Mouse (Mus musculus) retina, postnatal 7 days (tissue): Measurements from ENCODE around the gene Zfp773.
A peak's percentile ranks its signal among the peaks of the same experiment; 100 is the strongest.
"Not testable (repeated sequence)": the region's sequence is repeated elsewhere in the genome, so short reads cannot be mapped to it uniquely, and the experiment has no call there.

Experiments
- DNase-seq: peaks from one replicate; pipeline ENCODE4 v3.0.0-alpha.2; 2012; ENCODE audit warnings: low read depth, low spot score

Gene Zfp773

GRCm38 (mm10) chr7:7136379-7136866, at the start of gene Zfp773:
Zfp773 (minus strand) TSS chr7:7136755.
- peak; percentile 49 for DNase-seq

DNA sequence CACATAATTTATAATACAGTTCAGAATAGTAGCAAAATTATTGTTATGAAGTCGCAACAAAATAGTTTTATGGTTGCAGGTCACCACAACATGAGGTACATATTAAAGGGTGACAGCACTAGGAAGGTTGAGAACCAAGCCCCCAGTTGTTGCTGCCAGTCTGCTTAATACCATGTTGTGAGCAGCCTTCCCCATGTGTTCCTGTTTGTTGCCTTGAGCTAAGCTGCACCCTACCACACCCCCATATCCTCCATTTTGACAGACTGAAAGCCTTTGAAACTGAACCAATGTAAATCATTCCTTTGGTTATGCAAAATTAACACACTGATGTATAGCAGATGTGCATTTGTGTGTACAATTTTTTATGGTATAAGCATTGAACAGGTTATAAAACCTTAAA, 49.3 kb upstream of the Zfp773 start:
- DNase-seq: no peak

- peak; percentile 25 for DNase-seq
These were observed 34.9 kb upstream of the Zfp773 start, which contains the start of gene Zfp418 for GRCm38 (mm10) chr7:7171227-7172147. Zfp418 (plus strand) TSS chr7:7171330.

DNA sequence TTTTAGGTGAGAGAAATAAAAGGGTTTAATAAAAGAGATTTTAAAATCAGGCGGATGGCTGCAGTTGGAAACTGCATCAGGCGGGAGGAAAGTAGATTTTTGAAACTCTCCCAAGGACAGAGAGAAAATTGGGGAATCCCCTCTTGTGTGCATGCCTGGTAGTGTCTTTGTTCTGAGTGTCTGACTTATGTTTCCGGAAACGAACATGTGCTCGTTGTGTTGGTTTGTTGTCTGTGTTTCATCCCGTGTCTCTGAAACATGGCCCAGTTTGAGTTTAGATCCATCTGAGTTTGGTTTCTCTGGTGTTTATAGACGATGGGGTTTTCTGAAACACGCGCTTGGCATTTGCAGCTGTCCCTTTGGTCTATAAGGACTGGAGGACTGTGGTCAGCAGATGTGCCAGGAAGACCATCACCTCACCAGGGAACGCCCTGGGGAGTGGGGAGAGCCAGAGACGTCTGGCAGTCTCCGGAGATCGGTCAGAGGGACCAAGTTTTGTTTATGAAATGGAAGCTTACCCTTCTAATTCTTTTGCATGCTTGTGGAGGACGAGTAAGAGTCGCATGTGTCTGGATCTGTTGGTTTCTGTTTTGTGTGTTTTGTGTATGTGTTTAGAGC, 9.5 kb upstream of the Zfp773 start:
- no peak for DNase-seq

DNA sequence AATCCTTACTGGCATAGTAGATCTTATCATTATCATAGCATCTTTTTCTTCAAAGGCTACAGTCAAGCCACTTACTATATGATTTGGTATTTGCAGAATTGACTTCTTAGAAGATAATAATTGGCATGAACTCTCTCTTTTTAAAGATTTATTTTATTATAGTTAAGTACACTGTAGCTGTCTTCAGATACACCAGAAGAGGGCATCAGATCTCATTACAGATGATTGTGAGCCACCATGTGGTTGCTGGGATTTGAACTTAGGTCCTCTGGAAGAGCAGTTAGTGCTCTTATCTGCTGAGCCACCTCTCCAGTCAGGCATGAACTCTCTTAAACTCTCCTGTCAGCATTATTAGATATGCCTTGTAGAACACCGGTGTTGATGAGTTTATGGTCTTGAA, 7.7 kb upstream of the Zfp773 start:
- DNase-seq: no peak

GRCm38 (mm10) chr7:7132751-7133150, 3.8 kb downstream of the Zfp773 start:
- DNase-seq: no peak

DNA sequence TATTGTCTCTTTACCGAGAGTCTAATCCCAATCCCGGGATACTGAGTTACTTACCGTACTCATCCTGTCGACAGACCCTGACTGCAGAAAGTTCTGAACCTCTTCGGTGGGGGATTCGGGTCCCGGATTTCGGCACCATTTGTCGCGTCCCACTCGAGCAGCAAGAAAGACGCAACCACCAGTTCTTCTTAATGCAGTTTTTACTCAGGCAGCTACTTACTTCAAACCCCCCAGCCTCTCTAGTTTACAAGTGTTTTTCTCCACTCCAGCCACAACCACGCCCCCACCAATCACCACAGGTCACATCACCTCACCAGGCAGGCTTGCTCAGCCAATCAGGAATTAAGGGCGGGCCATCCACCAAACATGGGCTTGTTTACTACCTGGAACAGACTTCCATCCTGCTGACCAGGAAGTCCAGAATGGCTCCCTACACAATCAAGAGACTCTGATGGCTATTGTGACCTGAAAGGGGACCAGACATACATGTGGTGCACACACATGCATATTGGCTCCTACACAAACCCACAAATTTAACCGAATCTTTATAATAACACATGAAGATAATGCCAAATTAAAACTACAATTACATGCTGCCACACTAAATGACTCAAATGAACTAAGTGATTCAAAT, 5.9 kb downstream of the Zfp773 start:
- not testable (repeated sequence) for DNase-seq

- no peak for DNase-seq
These were observed 15.0 kb downstream of the Zfp773 start for GRCm38 (mm10) chr7:7121602-7121980.

- peak; percentile 67 for DNase-seq
These were observed 15.5 kb downstream of the Zfp773 start, which contains the start of gene Zfp954 for GRCm38 (mm10) chr7:7120921-7121601. Zfp954 (minus strand) TSS chr7:7121488.

DNA sequence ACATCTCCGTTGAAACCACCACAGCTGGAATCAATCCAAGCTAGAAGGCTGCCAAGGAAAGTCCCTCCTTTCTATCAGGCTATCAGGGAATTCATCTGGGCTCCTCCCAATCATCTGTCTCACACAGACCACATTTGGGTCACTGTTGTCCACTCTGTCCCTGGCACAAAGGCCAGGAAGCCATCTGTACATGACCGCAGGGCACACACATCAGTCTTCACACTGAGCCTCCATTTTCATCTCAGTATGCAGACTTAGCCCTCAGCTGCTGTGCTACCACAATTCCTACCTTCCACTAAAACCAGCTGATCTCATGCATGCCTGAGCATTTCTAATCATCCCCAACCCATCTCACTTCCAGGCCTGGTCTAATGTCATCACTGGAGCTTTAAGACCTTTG, 18.1 kb downstream of the Zfp773 start:
- DNase-seq: no peak

DNA sequence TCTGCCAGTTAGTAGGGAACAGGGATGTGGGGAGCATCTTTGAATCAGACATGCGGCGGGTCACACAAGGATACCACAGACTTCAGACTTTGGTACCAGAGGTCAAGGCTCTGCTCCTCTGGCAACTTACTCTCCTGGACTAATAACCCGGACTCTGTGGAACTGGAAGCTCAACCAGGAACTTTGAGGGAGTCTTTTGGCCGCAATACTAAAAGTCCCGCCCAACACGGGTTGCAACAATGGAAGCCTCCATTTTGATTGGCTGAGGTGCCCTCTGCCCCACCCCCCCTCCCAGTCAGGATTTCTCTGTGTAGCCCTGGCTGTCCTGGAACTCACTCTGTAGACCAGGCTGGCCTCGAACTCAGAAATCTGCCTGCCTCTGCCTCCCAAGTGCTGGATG, 28.1 kb downstream of the Zfp773 start:
- no peak for DNase-seq
